Mouse (Mus musculus) megakaryocyte, embryonic 14.5 days (primary cell): Measurements from ENCODE around the gene Col15a1. TPM values are rescaled to one million over a fixed set of nuclear protein-coding genes. Genes with fewer than 3 reads are reported as not detected.

ENCODE experiments used
- H3K27me3 ChIP-seq: replicated peaks from 2 replicates; pipeline ENCODE3; 2012; ENCODE audit warnings: inconsistent platforms
- H3K36me3 ChIP-seq: replicated peaks from 2 replicates; pipeline ENCODE3; 2012; ENCODE audit warnings: low read length, inconsistent platforms, mixed read lengths
- H3K4me1 ChIP-seq: 2 replicates; pipeline ENCODE4 v1.6.1; 2012; ENCODE audit warnings: inconsistent platforms
- H3K4me3 ChIP-seq: replicated peaks from 2 replicates; pipeline ENCODE3; 2012; ENCODE audit warnings: moderate library complexity, mild to moderate bottlenecking, inconsistent platforms
- H3K9me3 ChIP-seq: 2 replicates; pipeline ENCODE4 v1.6.1; 2012; ENCODE audit warnings: inconsistent platforms
- FLI1 ChIP-seq: IDR thresholded peaks from 2 replicates; pipeline ENCODE4 v1.6.1; 2012; ENCODE audit warnings: low read length, inconsistent platforms, mixed read lengths
- GATA1 ChIP-seq: IDR thresholded peaks from 3 replicates; pipeline ENCODE4 v1.6.1; 2012; ENCODE audit warnings: mixed read lengths, low read length, inconsistent platforms, borderline replicate concordance
- polyA plus RNA-seq: library from polyadenylated mRNA; stranded (reverse); fragments of >175 nt; gene quantifications from 2 replicates; pipeline ENCODE4 v1.2.3, GENCODE M21; 2012; ENCODE audit warnings: low replicate concordance; ENCODE audit not compliant: insufficient read depth

The Col15a1 gene
- 0.16 TPM in 1 of 2 replicates, not detected in the other for polyA plus RNA-seq

GRCm38 (mm10) chr4:47207969-47208420 is at the start of gene Col15a1:
TSS of gene Col15a1 (plus strand) at chr4:47208161.
- TF ChIP-seq FLI1 (no peak), GATA1 (no peak)
- Histone ChIP-seq H3K27me3 (peaks cover 84% of the 10 kb centered on the region), H3K9me3 (peaks cover 12% of the 10 kb centered on the region), H3K36me3 (no peaks in the 10 kb centered on the region), H3K4me3 (no peak within 1 kb of the TSS), H3K4me1 (peaks cover 6% of the 10 kb centered on the region; the same call in 1 of the 2 replicates)

- Histone ChIP-seq H3K27me3 (peaks cover 16% of the 10 kb centered on the region), H3K36me3 (no peaks in the 10 kb centered on the region), H3K4me3 (no peak overlapping the region), H3K9me3 (peaks cover 8% of the 10 kb centered on the region; the same call in 1 of the 2 replicates), H3K4me1 (no peaks in the 10 kb centered on the region)
- TF ChIP-seq GATA1 (no peak), FLI1 (no peak)
Measured at GRCm38 (mm10) chr4:47161103-47161755, 46.7 kb upstream of the Col15a1 start.

GRCm38 (mm10) chr4:47161756-47162587 is 46.0 kb upstream of the Col15a1 start:
- H3K9me3 ChIP-seq = peaks cover 8% of the 10 kb centered on the region; the same call in 1 of the 2 replicates
- TF ChIP-seq GATA1 = no peak

GRCm38 (mm10) chr4:47172314-47172713 is 35.6 kb upstream of the Col15a1 start:
- H3K4me3 ChIP-seq = no peak overlapping the region
- no peaks in the 10 kb centered on the region for H3K36me3 ChIP-seq
- H3K4me1 ChIP-seq = peaks cover 7% of the 10 kb centered on the region
- TF ChIP-seq FLI1 (no peak), GATA1 (no peak)
- H3K27me3 ChIP-seq = peaks cover 9% of the 10 kb centered on the region
- H3K9me3 ChIP-seq = peaks cover 10% of the 10 kb centered on the region; the same call in 1 of the 2 replicates

More at GRCm38 (mm10) chr4:47161756-47162587, 46.0 kb upstream of the Col15a1 start:
- H3K36me3 ChIP-seq = no peaks in the 10 kb centered on the region
- no peaks in the 10 kb centered on the region for H3K4me1 ChIP-seq
- H3K27me3 ChIP-seq = peaks cover 17% of the 10 kb centered on the region
- no peak overlapping the region for H3K4me3 ChIP-seq

GRCm38 (mm10) chr4:47177101-47177500 is 30.9 kb upstream of the Col15a1 start:
- Histone ChIP-seq H3K4me3 (no peak overlapping the region), H3K4me1 (peaks cover 7% of the 10 kb centered on the region), H3K27me3 (peaks cover 17% of the 10 kb centered on the region), H3K36me3 (no peaks in the 10 kb centered on the region), H3K9me3 (no peaks in the 10 kb centered on the region)
- TF ChIP-seq FLI1 = no peak
- no peak for TF ChIP-seq GATA1

GRCm38 (mm10) chr4:47178261-47178961 is 29.6 kb upstream of the Col15a1 start:
- H3K4me3 ChIP-seq = no peak overlapping the region
- no peaks in the 10 kb centered on the region for H3K36me3 ChIP-seq
- peaks cover 21% of the 10 kb centered on the region for H3K27me3 ChIP-seq
- no peaks in the 10 kb centered on the region for H3K9me3 ChIP-seq
- no peak for TF ChIP-seq GATA1
- no peak for TF ChIP-seq FLI1
- H3K4me1 ChIP-seq = peaks cover 7% of the 10 kb centered on the region

- Histone ChIP-seq H3K4me3 (no peak overlapping the region), H3K9me3 (no peaks in the 10 kb centered on the region), H3K4me1 (peaks cover 7% of the 10 kb centered on the region), H3K27me3 (peaks cover 23% of the 10 kb centered on the region), H3K36me3 (no peaks in the 10 kb centered on the region)
- TF ChIP-seq GATA1 = no peak
- TF ChIP-seq FLI1 = no peak
Measured at GRCm38 (mm10) chr4:47179535-47179934, 28.4 kb upstream of the Col15a1 start.

- no peak overlapping the region for H3K4me3 ChIP-seq
- no peaks in the 10 kb centered on the region; the same call in 1 of the 2 replicates for H3K4me1 ChIP-seq
- TF ChIP-seq FLI1 = no peak
- no peak for TF ChIP-seq GATA1
- H3K36me3 ChIP-seq = no peaks in the 10 kb centered on the region
- no peaks in the 10 kb centered on the region for H3K9me3 ChIP-seq
- peaks cover 17% of the 10 kb centered on the region for H3K27me3 ChIP-seq
Measured at GRCm38 (mm10) chr4:47184058-47184661, 23.8 kb upstream of the Col15a1 start.

GRCm38 (mm10) chr4:47186514-47186913 is 21.4 kb upstream of the Col15a1 start:
- peaks cover 14% of the 10 kb centered on the region for H3K27me3 ChIP-seq
- no peaks in the 10 kb centered on the region; the same call in 1 of the 2 replicates for H3K4me1 ChIP-seq
- H3K9me3 ChIP-seq = no peaks in the 10 kb centered on the region
- TF ChIP-seq GATA1 = no peak
- TF ChIP-seq FLI1 = no peak
- no peaks in the 10 kb centered on the region for H3K36me3 ChIP-seq
- no peak overlapping the region for H3K4me3 ChIP-seq
